Mouse (Mus musculus) cerebellum, postnatal 4 days (tissue): ENCODE results near the gene Wdfy1.

ENCODE experiments used
- DNase-seq, 2 experiments: peaks; one replicate each; pipeline ENCODE4 v3.0.0; 2022; ENCODE audit warnings: low spot score in 2 of 2, mixed read lengths in 1 of 2

The Wdfy1 gene

DNA sequence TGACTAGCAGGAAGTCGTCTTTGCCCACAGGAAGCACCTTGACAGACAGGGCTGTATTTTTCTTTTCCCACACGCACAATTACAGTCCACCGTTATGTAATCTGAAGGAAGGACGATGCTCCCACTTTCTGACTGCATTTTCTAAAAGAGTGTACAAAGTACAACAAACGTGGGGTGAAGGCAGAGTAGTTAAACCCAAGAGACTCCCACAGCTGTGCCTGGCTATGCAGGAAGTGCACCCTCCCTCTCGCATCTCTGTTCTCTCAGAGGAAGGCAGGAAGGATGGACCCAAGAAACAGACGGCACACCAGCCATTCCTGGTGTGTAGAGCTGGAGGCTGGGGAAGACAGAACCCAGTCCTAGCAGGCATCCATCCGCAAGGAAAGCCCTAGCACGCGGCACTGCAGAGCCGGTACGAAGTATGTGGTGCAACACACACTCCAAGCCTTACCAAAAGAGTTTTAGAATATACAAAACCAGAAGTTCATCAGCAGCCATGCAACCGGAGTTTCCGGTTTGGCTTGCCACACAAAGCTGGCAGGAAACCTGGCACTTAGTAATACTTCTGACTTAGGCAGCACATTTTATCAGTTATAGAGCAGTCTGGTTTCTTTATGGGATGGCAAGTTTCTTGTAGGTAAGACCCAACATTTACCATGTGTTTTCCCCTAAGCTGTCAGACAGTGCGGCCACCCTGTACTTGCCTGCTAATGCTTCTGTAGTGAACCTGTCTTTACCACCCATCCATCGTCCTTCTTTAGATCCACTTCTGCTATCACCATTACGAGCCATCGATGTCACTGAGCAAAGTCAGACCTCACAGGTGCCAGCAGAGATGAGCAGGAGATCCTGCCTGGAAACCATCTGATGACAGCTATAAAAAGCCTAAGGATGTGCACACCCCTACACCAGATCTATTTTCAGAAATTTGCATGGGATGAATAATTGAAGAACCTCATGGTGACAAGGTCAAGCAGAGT, 64.5 kb downstream of the Wdfy1 start:
- DNase-seq, result no peak

DNA sequence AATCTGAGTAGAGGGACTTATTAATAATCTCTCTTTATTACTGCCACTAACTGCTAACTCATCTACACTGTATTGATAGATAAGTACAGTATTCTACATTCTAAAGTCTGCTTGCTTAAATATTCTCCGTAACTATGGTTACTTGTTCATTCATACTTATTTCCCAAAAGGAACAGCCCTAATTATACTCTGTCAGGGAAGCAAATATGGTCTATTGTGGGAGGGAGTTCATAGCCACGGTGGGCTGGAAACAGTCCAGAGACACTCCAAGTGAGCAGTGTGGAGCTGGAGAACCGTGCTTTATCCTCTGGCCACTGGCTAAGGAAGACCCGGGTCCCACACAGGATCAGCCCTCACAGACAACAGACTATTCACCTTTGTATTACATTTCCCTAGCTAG, 65.3 kb downstream of the Wdfy1 start:
- no peak for DNase-seq

DNA sequence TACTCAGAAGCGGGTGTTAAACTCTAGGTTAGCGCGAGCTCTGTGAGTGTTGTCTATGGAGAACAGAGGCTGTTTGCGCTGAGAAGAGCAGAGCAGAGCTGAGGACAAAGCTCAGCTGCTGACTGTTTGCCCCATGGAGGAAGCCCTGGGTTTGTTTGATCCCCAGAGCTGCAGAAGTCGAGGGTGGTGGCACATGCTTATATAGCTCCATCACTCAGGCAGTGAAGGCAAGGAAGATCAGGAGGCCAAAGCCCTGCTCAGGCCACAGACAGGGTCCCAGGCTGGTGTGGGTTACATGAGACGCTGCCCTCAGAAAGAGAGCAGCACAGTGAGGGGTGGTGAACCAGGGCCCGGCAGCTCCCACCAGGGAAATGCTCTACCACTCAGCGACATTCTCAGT, 65.7 kb downstream of the Wdfy1 start:
- no peak for DNase-seq

DNA sequence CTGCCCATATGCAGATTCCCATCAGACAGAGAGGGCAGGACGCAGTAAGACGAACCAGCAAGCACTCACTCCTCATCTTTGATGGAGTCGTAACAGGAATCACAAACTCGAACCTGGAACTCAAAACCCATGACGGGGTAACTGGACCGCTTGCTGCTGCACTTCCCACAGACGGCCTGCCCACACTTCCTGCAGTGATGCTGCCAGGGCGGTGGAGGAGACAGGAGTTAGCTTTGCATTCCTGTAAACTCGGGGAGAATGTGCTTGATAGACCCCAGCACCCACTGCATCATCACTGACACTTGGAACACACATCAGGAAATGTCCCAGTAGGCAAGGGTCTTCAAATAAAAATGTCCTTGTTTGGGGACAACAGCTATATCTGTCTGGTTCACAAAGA, 68.6 kb downstream of the Wdfy1 start:
- DNase-seq, result no peak

DNA sequence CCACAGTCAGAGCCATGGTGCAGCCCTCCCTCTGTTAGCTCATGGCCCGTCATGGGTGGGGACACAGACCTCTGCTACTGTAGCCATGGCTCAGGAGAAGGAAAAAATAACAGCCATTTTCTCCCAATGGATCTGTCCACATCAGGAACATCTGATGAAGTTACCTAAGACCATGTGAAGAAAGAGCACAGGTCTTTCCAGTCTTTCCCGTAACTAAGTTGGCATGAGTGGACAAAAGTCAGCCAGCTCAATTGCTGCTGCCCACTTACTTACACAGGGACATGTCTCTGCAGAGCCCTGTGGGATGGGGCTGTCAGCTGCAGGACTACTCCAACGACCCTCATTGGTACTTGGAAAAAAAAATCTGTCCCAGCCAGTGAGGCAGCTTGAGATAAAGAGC, 69.2 kb downstream of the Wdfy1 start:
- DNase-seq, result no peak

DNA sequence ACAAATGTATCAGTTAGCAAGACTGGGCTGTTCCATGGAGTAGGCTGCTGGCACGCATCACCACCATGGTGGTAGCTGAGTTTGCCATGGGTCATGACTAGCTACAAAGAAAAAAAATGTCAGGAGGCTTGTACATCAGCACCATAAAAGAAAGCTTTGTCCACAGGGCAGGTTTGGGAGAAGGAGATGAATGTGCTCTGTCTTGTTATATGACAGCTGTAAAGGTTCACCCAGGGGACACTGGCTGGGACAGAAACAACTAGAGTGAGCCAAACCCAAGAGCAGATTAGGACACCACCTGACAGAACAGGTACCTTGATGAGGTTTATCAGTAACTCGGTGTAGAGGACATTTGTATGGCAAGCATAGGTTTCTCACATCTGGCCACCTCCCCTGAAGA, 71.3 kb downstream of the Wdfy1 start:
- no peak for DNase-seq

DNA sequence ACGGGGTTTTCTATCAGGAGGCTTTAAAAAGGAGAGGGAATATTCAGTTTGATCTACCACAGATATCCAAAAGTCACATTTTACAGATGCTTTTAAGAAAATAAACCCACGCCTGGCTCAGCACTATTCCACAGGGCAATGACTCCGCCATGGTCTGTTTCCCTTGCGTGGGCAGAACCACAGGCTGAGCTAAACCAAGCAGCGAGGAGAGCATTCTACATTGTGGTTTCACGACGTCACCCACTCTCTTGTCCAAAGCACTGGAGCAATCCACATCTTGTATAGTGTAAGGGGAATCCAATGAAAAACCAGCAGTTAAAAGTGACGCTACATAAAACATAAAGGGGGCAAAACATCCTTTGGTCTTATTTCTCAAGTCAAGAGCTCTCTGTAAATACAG, 72.4 kb downstream of the Wdfy1 start:
- no peak for DNase-seq

DNA sequence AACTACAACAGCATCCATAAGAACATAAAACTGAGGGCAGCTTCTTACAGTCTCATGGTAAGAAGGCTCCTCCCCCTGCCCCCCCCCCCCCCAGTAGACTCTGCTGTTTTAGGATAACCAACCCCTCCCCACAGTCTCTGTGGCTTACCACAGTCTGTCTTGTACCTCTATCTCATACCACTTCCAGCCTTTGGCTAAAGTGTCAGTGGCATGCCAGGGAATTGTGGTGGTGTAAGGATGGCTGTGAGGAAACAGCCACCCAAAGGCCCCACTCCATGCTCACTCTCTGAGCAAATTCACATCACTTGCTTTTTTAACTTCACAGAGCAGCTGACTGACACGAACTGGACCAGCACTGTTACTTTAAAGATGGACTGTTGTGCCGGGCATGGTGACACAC, 77.4 kb downstream of the Wdfy1 start:
- DNase-seq, result no peak

DNA sequence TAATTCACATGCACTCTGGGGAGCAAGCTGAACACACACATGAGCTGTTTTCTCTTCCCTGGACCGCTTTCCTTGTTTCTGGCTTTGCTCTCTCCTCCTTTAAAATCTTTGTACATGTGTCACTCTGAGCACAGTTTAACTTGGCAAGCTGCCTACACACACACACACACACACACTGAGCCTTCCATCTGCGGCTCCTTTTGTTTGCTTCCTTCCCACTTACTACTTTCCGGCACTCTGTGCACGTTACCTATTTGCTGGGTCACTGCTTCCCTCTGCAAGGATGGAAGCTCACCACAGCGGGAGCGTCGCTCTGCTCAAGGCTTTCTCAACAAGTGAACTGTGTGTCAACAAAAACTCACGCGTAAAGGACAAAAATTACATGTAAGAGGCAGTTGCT, 78.6 kb downstream of the Wdfy1 start:
- peak in 1 of 2 experiments; percentile 42 for DNase-seq

DNA sequence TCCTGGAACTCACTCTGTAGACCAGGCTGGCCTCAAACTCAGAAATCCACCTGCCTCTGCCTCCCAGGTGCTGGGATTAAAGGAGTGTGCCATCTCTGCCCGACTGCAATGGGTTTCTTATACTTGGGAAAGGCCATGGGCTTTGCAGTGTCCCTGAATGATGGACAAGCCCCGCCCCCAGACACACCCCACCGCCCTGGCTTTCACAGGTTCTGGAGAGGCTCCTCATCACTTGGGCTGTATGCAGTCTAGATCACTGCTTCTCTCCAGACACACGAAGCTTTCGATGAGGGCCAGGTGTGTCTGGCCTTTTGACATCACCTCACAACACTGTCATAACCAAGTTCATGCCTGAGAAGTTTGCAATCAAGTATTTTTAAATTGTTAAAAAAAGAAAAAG, 79.0 kb downstream of the Wdfy1 start:
- DNase-seq, result no peak

DNA sequence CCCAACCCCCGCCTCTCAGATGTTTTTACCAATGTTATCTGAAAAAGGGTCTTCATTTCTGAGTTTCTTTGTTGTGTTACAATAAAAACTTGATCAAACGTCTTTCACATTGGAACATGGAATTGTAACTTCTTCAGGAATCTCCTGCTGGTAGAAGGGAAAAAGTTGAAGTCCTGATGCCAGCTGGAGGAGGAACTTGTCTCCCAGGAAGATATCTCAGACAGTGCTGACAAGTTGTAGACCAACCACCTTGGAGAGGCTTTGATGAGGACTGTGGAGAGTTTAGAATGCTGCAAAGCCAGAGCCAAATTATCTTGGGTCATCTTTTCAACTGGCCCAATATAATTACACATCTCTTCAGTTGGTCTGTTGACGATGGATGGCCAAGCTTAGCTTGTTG, 83.5 kb downstream of the Wdfy1 start:
- no peak for DNase-seq

DNA sequence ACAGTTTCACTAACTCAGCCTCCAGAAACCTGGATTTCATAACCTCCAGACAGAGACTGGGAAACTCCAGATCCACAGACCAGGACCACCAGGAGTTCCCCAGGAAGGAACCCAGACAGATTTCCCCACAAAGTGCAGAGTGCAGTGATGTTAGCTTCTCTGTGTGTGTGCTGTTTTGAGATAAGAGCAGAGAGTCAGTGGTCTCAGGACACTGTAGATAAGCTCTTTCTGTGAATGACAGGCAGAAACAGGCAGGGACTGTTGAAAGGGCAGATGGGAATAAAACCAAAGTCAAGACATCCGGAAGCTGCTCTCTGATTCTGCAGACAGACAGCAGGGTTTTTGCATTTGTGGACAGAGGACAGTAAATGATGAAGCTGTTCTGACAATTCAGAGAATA, 88.7 kb downstream of the Wdfy1 start:
- DNase-seq, result no peak

DNA sequence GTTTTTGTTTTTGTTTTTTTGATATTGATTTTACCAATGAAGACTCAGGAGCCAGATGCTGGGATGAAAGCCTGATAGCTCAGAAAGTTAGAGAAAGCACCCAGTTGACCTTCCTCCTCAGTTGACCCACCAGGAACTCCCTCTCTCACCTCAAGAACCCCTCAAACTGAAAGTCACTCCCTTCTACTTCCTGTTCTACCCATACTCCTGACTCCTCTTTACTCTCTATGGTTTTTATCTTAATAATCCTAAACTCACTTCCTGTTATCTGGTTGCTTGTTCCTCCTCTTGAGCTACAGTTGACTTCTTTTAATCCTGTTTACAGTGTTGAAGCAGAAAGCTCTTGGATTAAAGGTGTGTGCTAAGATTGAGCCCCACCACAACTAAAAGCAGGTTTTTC, 91.9 kb downstream of the Wdfy1 start:
- no peak for DNase-seq

DNA sequence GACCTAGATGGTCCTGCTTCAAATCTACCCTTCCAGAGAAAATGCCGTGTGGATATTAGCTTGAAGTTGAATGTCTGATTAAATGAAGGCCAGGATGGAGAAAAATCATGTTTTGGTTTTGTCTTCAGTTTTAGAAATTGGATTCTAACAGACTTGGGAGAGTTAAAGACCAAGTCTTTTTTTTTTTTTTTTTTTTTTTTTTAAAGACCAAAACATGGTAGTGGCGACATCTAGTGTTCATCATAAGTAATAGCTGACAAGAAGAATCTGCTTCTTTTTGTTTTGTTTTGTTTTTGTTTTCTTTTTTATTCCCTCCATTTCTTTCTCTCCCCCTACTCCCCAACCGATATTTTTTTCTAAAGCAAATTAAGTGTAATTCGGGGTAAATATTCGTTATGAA, 93.0 kb downstream of the Wdfy1 start:
- DNase-seq, result no peak

DNA sequence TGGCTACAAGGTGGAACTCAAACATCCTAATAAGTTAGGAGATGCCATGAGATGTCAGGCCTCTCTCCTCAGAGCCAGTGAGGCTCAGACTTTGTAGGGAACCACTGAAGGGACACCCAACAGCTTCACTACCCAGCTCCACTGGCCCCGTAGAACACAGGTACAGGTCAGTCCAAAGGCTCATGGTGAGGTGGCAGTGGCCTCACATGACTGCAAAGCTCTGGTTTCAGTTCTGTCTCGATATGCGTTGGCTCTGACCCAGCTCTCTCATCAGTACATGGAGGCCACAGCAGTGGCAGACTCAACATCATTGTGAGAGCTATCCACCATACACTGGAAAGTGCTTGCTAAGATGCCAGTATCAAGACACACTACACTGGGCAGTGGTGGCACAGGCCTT, 95.2 kb downstream of the Wdfy1 start:
- no peak for DNase-seq

DNA sequence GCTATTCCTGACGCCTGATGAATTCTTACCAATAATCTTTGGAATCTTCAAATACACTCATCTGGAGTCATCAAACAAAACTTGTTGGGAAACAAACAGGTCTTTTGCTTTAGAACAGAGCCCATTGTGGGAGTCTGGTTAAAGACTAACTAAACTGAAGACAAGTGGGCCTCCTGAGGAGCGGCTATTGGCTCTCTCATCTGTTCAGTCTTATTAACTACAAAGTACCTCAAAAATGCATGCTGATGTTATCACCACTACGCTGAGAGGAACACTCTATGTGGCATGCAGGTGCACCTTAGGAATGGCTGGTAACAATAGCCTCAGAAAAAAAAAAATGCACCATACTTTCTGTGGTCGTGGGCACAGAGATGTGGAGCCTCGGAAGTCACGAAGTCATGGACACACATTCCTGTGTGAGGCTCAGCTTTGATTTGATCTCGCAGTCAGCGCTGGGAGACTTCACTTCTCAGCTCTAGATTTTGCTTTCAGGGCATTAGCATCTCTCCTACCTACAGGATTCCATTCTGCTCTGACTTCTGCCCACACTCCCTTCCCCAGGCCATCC, 97.7 kb downstream of the Wdfy1 start:
- no peak for DNase-seq

DNA sequence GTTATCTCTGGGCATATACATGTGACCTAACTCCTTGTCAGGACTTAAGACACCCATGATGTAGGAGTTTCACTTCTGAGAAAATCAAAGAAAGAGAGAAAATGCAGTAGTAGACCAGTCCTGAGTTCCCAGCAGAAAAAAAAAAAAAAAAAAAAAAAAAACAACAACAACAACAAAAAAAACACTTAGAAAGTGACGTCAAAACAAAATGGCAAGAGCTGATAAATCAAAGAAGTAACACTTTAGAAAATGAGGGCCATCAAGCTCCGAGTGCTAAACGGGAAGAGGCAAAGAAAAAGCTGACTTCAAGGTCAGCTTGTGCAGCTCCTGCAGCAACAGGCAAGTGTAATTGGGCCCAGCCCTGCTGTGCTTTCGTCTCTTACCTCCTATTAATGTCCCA, 100.2 kb downstream of the Wdfy1 start:
- no peak for DNase-seq

DNA sequence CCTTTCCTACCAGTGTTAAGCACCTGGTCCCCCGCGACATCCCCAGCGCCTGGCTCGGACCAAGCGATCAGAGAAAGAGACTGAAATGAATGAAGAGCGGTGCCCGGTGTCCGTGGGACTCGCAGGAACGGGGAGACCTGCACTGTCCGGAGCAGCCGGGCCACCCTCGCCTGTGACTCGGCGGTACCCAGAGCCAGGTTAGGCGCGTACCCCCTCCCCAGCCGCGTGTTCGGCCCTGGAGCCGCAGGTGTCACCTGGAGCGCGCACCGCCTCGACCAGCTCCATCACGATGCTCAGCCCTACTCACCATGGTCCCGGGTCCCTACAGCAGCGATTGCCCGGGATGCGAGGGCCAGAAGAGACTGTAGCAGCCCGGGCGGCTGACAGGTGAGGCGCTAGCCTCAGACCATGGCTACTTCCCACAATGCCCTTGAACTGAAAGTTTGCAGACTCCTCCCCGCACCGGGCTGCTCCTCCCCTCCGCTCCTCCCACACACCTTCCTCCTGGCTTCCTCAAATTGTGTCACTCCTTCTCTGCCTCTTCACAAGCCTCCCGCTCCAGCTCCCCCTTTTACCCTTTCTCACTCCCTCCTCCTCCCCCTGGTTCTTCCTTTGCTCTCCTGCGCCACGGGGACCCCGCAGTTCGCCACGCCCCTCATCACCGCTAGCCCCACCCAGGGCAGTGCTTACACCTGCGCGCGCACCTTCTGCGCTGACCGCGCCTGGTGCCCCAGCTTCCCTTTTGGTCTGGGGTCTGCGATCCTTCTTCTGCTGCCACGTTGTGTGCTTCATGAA, 104.2 kb downstream of the Wdfy1 start, which contains the start of gene Ap1s3:
Gene Ap1s3 (minus strand): TSS at position 430 of the 795 bp plus-strand sequence.
- DNase-seq, result peak; percentile 25 to 32

DNA sequence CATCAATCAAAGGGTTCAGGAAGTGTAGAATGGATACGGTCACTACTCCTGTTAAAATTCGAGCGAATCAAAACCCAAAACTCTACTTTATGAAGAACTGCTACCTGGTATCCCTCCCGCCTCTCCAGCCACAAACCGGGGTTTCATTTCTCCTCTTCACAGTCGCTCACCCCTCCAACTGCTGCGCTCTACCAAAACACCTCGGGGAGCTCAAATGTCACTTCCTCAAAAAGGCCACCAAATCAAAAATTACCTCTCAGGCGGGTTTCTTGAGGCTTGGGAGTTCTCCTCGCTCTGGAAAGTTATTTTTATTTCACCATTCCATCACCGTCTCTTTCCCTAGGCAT, 104.8 kb downstream of the Wdfy1 start:
- DNase-seq, result no peak

DNA sequence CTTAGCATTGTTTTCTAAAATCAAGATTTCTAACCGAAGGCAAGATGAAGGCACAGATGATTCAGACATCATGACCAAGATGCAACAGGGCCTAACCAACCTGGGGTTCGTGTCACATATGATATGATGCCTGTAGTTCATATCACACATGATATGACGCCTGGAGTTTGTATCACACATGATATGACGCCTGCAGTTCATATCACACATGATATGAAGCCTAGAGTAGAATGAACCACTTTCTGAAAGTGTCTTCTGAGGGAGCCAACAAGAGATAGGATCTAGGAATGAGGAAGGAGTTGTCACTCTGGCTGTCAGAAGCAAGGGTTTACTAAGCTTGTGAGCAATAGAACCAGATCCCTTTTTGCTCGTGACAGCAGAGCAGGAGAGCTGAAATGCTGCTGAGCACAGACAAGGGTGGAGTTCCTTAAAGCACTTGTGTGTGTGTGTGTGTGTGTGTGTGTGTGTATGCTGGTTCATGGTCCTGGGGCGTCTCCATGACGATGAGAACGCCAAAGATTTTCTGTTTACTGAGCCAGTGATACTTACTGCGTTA, 106.4 kb downstream of the Wdfy1 start:
- no peak for DNase-seq

DNA sequence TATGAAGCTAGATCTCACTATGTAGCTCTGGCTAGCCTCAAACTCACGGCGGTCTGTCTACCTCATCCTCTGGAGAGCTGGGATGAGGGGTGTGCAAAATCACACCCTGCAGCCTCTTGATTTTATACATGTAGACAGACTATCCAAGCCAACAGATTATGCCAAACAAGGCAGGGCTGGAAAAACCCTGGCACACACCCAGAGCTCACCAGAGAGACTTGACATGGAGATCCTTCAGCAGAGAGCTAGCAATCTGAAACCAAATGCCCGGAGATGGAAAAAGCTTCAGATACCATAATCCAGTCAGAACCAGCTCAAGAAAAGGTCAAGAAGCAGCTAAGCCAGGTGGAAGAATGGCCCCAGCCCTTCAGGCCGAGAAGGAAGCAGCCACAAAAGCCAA, 111.0 kb downstream of the Wdfy1 start:
- DNase-seq, result no peak

DNA sequence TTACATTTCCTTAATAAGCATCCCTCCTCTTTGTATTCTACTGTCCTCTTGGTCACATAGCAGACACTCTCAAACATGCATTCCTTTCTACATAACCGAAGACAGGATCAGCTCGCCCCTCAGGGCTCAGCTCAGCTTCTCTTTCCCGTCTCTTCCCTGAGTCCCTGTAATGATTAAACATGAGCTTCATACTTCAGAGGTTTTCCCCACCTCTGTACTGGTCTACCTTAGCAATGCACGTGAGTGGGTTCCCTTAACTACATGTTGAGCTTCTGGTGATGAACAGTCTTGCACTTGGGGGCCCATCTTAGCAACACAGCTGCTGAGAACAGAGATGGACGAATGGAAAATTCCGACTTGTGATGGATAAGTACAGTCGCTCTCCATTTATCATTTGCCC, 116.3 kb downstream of the Wdfy1 start:
- no peak for DNase-seq
